Mouse (Mus musculus): ENCODE data around the gene Kcnn3. TPM values are rescaled to one million over a fixed set of nuclear protein-coding genes. Genes with fewer than 3 reads are reported as not detected.

Kcnn3 gene
- 1 to 10 TPM; 1.6 to 2.0 TPM for total RNA-seq (2021)
- long read RNA-seq, experiment 1 = 0 reads
- long read RNA-seq, experiment 2, partial matches to known transcripts = 0 of 1 reads
- long read RNA-seq, experiment 2, other reads (novel, unspliced or antisense) = 1 of 1 reads

GRCm38 (mm10) chr3:89519894-89520293 is at the start of gene Kcnn3:
Gene Kcnn3, plus strand, starts transcription at chr3:89520164.
- peak; percentile 72 to 85 for DNase-seq
- intact Hi-C loops (cut with DNase I) = no loop called here

DNA sequence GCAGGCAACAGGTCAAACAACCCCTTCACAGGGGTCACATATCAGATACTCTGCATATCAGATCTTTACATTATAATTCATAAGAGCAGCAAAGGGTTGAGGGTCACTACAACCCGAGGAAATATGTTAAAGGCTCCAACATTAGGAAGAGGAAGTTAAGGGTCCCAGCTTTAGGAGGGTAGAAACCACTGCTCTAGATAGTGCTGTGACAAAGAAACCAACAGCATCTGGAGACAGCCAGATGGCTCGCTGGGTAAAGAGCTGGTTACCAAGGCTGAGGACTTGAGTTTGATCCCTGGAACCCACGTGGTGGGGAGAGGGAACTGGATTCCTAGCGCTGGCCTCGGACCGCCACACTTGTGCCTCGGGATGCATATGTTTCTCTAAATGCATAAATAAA is 47.7 kb upstream of the Kcnn3 start:
- no peak for DNase-seq
- intact Hi-C loops (cut with DNase I) = no loop called here

DNA sequence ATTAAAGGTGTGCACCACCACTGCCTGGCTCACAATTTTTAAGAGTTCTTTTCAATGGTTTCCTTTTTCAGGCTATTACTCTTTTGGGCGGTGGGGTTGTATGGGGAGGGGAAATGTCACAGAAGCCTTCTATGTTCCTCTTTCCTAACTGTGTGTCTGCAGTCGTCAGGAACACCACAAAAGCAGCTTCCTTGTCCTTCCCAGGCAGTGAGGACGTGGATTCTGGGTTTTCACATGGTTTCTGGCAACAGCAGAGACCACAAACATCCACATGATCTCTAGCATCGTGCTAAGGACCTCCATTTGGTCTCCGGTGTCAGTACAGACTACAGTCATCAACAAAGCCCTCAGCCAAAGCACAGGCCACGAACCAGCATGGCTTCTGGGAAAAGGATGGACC is 46.1 kb upstream of the Kcnn3 start:
- DNase-seq = no peak
- intact Hi-C loops (cut with DNase I) = no loop called here

- intact Hi-C loops (cut with DNase I) = no loop called here
- DNase-seq = no peak
Measured at GRCm38 (mm10) chr3:89479055-89479454, 40.9 kb upstream of the Kcnn3 start.

- intact Hi-C loops (cut with DNase I) = no loop called here
- DNase-seq = no peak
Measured at GRCm38 (mm10) chr3:89481488-89481887, 38.5 kb upstream of the Kcnn3 start.

- intact Hi-C loops (cut with DNase I) = no loop called here
- no peak for DNase-seq
Measured at GRCm38 (mm10) chr3:89482249-89482648, 37.7 kb upstream of the Kcnn3 start.

- intact Hi-C loops (cut with DNase I) = loop anchor here (2.0 to 5.0 kb wide), 4 partner anchors 28 to 168 kb away; no protein-coding TSS in a partner anchor
- peak; percentile 62 to 75 for DNase-seq
Measured at GRCm38 (mm10) chr3:89484766-89485524, 35.0 kb upstream of the Kcnn3 start.

DNA sequence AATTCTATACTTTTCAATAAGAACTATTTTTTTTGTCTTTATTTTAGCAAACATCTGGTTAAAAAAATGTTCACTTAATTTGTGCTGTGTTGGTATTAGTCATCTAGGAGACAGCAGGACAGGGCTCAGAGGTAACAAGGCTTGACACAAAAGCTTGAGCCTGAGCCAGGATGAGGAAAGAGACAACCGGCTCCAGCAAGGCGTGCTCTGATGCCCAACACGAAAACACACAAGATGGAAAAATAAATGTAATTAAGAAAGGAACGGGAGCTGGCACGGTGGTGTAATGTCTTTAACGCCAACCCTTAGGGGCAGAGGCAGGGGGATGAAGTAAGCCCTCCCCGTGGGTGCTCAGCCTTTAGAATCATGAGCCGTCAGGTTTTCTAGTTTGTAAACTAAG is 33.9 kb upstream of the Kcnn3 start:
- intact Hi-C loops (cut with DNase I) = loop anchor here (5.0 kb wide), 2 partner anchors 109 to 169 kb away; no protein-coding TSS in a partner anchor

DNA sequence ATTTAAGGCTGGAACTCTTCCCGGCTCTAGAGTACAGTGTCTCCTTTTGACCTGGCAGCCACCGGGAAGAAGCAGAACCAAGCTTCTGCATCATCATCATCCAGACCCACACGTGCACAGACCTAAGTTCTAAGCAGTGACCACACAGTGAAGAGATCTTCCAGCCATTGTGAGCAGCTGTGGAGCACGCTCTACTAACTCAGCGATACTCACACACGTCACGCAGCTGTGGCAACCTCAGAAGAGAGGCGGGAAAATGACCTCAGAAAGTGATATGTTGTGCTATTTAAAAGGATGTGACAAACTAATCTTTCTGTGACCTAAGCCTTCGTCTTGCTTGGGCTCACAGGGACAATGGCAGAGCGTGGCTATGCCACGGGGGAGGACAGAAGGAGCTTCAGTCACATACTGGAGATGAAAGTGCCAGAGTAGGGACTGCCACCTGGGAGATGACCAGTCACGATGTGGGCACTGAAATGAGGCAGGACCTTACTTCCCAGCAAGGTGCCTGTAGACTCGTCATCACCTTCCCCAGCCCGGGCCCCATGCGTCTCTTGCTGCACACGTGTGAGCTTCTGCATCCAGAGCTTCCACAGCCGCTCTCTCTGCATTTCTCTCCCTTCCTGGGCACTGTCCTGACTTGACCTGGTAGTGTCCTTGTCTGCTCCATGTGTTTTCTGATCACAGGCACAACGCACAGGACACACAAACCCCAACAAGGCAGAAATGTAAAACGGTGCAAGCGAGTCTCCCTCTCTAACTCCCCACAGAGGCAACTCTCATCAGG is 32.9 kb upstream of the Kcnn3 start:
- intact Hi-C loops (cut with DNase I) = loop anchor here (5.0 kb wide), 2 partner anchors 110 to 170 kb away; no protein-coding TSS in a partner anchor

More for the DNA sequence above, 33.9 kb upstream of the Kcnn3 start:
- no peak for DNase-seq

DNA sequence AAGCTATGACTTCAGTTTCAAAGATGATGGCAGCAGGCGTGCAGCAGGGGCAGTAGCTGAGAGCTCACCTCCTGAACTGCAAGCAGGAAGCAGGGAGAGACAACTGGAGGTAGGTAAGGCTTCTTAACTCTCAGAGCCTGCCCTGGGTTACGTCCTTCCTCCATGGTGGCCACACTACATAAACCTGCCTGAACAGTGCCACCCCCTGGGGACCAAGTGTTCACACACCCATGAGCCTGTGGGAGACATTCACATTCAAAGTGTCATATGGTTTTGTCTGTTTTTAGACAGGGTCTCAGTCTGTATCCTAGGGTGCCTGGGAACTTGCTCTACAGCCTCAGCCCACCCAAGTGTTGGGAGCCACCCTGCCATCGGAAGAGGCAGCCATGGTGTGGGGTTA is 29.2 kb upstream of the Kcnn3 start:
- intact Hi-C loops (cut with DNase I) = no loop called here

More for the DNA sequence above, 32.9 kb upstream of the Kcnn3 start:
- DNase-seq = no peak

DNA sequence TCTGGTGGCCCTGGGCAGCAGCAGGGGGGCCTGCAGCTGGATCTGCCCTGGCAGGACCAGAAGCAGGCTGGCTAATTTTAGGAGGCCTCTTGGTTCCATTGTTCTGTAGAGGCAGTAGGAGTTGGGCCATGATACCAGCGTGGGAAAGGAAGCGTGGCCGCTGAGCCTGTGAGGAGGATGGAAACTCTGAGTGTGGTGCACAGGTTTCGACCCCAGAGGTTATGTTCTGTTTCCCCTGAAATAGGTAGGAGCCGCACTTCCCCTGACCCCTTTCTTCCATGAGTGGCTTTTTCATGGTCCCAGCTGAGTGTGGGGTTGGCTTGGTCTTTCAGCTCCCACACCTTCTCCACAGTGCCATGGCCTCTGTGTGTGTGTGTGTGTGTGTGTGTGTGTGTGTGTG is 28.4 kb upstream of the Kcnn3 start:
- no peak for DNase-seq
- intact Hi-C loops (cut with DNase I) = no loop called here

More for the DNA sequence above, 29.2 kb upstream of the Kcnn3 start:
- DNase-seq = no peak

GRCm38 (mm10) chr3:89492701-89493151 is 27.2 kb upstream of the Kcnn3 start:
- intact Hi-C loops (cut with DNase I) = no loop called here
- DNase-seq = no peak

DNA sequence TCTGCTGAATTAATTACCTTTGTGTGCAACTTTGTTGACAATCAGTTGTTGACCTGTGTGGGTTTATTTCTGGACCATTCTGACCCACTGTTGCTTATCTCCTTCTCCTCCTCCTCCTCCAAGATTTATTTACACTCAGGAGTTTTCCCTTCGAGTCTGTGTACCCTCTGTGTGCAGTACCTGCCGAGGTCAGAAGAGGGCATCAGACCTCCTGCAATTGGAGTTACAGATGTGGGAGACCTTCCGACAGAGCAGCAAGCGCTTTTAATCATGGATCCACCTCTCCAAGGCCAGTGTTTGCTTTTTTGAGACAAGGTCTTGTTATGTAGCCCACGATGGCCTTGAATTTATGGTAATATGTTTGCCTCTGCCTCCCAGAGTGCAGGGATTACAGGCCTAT is 25.3 kb upstream of the Kcnn3 start:
- no peak for DNase-seq
- intact Hi-C loops (cut with DNase I) = no loop called here

- intact Hi-C loops (cut with DNase I) = no loop called here
- DNase-seq = no peak
Measured at GRCm38 (mm10) chr3:89496366-89496765, 23.6 kb upstream of the Kcnn3 start.

DNA sequence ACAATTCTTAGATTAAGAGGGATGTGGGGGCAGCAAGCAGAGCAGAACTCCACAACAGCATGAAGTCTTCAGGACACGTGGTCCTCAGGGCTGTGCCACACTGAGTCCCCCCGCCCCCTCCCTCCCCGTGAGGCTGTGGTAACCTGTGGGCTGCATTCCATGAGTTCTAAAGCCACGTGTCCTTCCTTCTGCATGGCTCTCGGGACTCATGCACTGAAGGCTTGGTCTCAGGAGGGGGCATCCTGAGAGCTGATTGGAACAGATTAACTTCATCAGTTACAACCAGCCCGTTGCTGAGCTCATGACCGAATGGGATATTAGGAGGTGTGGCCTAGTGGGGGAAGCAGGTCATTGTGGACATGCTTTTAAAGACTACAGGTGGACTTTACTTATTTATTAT is 20.3 kb upstream of the Kcnn3 start:
- DNase-seq = no peak

GRCm38 (mm10) chr3:89501486-89501885 is 18.5 kb upstream of the Kcnn3 start:
- intact Hi-C loops (cut with DNase I) = no loop called here
- DNase-seq = no peak

More for the DNA sequence above, 20.3 kb upstream of the Kcnn3 start:
- intact Hi-C loops (cut with DNase I) = no loop called here

DNA sequence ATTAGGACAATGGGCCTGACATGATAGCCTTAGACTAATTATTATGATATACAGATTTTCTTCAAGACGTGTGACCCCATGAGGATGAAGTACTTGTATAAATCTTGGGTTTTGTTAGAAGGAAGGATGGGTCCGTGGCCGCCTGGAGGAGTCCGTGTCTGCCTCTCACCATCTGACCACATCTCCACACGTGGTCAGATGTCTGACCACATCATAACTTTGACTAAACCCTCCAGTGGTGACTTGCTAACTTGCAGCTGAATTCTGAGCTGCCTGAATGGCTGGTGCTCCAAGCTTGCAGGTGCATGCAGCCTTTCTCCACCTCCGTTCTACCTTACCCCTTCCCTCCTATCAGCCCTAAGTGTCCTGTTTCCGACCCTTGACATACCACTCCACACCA is 17.4 kb upstream of the Kcnn3 start:
- intact Hi-C loops (cut with DNase I) = no loop called here
- DNase-seq = no peak

GRCm38 (mm10) chr3:89508041-89508440 is 11.9 kb upstream of the Kcnn3 start:
- no peak for DNase-seq
- intact Hi-C loops (cut with DNase I) = loop anchor here (5.0 kb wide), 1 partner anchor 344 kb away; no protein-coding TSS in a partner anchor

GRCm38 (mm10) chr3:89510979-89511378 is 9.0 kb upstream of the Kcnn3 start:
- no peak for DNase-seq
- intact Hi-C loops (cut with DNase I) = loop anchor here (2.0 kb wide), 1 partner anchor 262 kb away; the partner anchor contains the start of gene Ube2q1

DNA sequence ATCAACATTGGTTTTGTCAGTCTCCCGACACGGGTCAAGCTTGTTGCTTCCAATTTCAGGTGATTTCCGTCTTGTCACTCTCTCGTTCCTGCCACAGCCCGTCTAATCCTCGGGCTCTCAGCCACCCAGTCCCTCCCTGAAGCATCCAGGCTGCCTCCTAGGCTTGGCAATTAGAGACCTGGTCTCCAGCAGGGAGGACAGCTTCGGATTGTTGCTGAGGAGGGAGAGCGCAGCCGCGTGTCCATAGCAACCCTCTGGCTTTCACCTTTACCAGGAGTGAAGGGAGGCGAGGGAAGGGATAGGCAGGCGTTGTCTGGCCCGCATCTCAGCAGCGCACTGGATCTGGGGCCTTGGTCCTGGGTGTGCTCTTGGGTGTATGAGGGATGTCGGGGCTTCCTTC is 8.6 kb upstream of the Kcnn3 start:
- DNase-seq = no peak
- intact Hi-C loops (cut with DNase I) = loop anchor here (2.0 kb wide), 1 partner anchor 261 kb away; the partner anchor contains the start of gene Ube2q1

GRCm38 (mm10) chr3:89512225-89512624 is 7.7 kb upstream of the Kcnn3 start:
- intact Hi-C loops (cut with DNase I) = loop anchor here (2.0 kb wide), 1 partner anchor 177 kb away; no protein-coding TSS in a partner anchor
- DNase-seq = no peak

All from gastrocnemius, postnatal 36 days (tissue).